Mouse (Mus musculus): Measurements from ENCODE around the gene Srgap2.
"Not testable (repeated sequence)": the region's sequence is repeated elsewhere in the genome, so short reads cannot be mapped to it uniquely, and the experiment has no call there.

Gene Srgap2

DNA sequence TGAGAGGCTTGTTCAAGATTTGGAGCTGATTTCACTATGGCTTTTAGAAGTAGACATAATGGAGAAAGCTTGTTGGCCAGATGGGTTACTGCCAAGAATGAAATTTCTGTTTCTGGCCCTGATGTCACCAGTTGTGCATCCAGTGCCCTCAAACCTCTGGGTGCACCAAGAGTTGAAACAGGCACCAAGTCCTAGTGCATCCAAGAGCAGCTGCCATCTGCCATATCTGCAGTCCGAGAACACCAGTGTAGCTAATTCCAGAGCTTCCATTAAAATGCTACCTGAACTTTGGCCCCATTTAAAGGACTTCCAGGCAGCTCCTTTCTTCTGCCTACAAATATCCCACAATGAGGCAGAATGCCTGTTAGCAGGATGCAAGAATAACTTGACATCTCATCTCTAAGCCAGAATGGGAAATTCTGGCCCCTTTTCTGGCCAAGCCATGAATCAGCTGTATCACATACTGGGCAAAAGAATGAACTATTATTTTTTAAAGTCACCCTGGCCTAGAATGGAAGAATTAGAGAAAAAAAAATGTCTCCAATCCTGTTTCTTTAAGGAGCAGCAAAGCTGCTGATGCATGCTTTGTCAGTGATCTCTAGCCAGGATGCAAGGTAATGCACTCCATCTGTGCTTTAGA lies 180.1 kb downstream of the Srgap2 start:
- in situ Hi-C loops (cut with MboI; ENCODE audit: low sequenced_read_pairs): no loop called here

DNA sequence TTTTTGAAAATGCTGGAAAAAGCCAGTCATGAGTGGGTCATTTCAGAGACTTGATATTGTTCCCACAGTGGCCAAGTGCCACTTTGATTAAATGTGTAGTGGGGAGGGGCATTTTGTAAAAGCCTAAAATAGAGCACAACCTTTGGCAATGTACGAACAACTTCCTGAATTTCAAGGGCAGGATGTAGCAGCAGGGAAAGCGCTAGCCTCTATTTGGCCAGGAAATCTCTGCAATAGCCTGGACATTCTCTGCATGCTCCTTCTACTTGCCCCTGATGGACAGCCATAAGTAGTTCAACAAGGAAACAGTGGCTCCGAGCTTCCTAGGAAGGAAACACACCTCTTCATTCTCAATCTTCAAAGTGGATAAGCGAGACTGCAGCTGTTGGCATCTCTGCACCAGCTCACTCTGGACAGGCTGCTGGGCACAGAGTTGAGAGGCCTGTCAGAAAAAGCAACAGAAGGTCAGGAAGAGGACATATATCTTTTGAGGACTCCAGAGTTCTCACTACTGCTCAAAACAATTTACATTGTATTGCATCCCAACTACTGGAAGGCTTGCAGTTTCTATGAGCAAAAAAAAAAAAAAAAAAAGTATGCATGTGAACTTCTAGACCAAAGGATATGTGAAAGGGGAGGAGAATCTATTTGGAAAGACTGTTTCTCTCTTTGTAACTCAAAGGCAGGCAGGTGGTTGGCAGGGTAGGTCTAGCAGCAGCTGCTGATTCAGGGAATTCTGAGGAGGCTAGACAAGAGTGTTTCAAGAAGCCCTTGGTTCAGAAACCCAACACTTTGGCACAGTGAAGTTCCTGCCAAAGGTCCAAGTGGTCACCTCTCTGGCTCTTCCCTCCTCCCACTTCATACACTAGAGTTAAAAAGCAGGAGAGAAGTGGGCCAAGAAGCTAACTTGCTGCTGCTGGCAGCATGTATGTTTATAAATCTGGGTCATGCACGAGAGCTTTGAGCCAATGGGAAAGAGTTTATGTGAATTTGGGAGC lies 181.4 kb downstream of the Srgap2 start:
- in situ Hi-C loops (cut with MboI; ENCODE audit: low sequenced_read_pairs): no loop called here

DNA sequence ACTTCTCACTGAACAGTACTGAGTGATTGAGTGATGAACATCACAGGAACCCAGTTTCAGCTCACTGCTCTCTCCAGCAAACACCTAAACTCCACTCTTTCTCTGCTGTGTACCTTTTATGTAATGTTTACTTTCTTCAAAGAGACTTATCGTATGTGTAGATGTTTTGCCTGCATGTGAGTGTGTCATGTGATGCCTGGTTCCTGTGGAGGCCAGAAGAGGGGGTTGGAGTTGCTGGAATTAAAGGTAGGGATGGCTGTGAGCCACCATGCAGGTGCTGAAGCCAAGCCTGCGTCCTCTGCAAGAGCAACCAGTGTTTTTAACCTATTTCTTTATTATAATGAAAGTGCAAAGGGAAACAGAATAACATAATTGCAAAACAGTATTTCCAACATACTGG lies 182.5 kb downstream of the Srgap2 start:
- in situ Hi-C loops (cut with MboI; ENCODE audit: low sequenced_read_pairs): no loop called here

DNA sequence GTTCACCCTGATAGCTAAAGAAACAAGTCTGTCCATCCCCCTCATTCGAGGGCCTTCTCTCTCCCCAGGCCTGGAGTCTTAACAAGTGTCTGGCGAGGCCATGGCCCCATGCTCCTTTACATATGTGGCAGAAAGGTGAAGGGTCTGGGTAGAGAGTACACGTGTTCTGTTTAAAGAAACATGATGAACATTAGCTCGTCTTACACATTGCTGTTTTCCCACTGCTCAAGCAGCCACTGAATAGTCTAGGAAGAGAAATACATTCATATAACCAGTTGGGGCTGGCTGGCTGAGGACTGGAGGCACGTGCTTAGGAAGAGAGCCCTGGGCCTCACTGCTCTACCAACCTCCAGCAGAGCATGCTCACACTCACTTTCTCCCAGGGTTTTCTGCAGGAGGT lies 191.1 kb downstream of the Srgap2 start:
- in situ Hi-C loops (cut with MboI; ENCODE audit: low sequenced_read_pairs): no loop called here

DNA sequence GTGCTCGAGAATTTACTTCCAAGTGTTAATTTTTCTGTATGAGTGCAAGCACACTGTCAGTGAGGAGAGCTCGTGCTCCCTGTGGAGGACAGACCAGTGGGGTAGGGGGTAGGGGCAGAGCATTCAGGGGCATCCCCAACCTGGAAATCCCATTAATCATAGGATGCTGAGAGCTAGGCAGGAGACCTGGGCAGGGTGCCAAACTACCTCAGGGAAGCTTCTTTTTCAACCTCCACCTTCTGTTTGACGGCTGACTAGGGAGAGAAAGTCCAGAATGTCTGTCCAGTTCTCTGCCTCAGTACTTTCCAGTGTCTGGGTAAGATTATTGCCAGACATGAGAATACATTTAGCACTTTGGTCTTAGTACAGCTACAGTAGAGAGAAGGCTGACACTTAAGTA lies 191.5 kb downstream of the Srgap2 start:
- in situ Hi-C loops (cut with MboI; ENCODE audit: low sequenced_read_pairs): no loop called here

DNA sequence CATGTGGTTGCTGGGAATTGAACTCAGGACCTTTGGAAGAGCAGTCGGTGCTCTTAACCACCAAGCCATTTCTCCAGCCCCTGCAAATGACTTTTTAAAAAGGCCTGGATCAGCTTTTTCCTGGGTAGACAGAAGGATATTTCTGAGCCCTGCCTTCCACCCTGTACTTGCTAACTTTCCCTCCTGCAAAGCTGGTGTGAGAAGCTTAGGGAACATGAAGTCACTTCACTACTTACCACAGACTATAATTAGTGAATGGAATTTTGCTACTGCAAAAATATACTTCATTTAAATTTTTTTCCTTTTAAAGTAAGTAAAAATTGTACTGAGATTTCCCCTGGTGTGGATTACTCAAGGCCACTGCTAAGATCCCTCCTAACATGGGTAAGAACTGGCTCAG lies 196.0 kb downstream of the Srgap2 start:
- in situ Hi-C loops (cut with MboI; ENCODE audit: low sequenced_read_pairs): no loop called here

DNA sequence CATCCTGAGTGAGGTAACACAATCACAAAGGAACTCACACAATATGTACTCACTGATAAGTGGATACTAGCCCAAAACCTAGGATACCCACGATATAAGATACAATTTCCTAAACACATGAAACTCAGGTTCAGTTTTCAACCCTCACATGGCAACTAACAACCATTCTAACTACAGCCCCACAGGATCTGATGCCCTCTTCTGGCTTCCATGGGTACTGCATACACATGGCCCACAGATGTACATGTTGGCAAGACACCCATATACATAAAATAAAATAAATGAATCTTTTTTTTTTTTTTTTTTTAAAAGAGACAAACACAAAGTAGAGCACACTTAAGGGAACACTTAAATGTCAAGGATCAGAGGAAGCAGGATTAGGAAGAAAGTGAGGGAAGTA lies 198.1 kb downstream of the Srgap2 start:
- in situ Hi-C loops (cut with MboI; ENCODE audit: low sequenced_read_pairs): not testable (repeated sequence)

DNA sequence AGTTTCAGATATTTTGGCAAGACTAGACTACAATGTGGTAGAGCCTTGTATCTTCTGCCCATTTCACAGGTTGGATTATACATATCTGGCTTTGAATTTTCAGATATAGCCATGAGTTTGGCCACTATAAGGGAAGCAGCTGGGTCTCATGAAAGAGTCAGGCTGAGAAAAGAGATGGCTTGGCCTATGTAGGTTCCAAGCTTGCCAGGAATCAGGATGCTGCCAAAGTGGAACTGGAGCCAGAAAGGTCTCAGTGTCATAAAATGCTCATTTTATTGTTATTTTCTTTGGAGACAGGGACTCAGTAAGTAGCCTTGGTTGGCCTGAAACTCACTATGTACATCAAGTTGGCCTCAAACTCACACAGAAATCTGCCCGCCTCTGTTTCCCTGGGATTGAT lies 200.0 kb downstream of the Srgap2 start:
- in situ Hi-C loops (cut with MboI; ENCODE audit: low sequenced_read_pairs): no loop called here

DNA sequence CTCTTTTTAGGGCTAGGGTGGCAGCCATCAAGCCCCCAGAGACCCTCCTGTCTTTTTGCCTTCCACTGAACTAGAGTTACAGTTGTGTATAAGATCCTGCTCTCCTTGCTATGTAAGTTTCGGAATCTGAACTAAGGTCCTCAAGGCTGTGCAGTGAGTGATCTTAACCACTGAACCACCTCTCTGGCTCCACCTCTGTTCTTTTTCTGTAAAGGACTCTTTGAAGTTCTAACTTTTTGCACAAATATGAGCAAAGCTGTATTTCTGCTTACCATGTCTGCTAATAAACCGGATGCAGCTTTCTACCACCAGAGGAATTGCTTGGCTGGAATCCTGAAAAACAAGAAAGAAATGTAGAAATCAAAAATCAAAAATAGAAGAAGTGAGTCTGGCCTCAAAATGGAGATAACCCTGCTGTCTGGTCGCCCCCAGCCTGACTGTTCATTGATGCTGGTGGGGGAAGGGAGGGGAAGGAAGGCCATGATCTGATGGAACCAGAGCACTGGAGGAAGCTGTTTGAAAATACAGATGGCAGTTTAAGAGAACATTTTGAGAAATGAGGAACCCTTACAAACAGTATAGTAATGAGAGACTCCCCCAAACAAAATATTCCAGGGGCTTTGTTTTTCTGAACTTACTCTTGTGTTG lies 202.2 kb downstream of the Srgap2 start:
- in situ Hi-C loops (cut with MboI; ENCODE audit: low sequenced_read_pairs): no loop called here

DNA sequence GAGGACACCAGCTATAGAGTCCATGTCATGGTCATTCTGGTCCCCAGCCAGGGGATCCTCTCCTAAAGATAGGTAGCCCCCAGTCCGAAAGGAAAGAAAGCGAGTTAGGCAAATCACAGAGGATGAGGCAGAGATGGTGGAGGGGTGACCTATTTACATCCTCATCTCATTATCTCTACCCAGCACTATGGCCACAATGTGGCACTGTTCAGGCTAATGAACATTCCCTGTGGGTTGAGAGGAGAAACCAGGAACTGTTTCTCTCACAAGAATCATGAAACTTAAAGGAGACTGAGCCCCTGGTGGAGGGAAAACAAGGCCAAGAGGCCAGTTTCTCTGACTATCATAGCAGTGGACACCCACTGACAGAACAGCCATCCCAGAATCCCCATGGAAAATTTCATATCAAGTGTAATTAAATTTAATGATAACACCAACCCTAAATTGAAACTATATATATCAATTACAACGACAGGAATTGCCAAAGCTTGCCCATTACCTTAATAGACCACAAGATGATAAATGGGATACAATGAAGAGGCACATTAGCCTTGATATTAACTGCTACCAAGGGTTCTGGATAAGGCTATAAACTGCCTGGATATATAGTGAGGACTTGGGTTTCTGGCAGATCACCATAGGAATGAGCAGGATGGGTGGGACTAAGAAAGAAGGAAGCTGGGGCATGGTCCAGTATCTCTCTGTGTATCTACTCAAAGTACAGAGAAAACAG lies 207.4 kb downstream of the Srgap2 start:
- in situ Hi-C loops (cut with MboI; ENCODE audit: low sequenced_read_pairs): no loop called here

DNA sequence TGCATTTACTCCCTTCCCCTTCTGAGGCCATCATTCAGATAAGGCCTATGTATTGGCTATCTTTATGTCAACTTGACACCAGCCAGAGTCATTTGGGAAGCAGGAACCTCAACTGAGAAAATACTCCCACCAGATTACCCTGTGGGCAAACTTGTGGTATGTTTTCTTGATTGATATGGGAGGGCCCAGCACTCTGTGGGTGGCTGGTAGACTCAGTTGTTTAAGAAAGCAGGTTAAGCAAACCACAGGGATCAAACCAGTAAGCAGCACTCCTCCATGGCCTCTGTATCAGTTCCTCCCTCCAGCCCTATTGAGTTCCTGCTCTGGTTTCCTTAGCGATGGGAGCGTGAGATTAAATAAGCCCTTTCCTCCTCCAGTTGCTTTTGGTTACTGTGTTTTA lies 208.8 kb downstream of the Srgap2 start:
- in situ Hi-C loops (cut with MboI; ENCODE audit: low sequenced_read_pairs): no loop called here

DNA sequence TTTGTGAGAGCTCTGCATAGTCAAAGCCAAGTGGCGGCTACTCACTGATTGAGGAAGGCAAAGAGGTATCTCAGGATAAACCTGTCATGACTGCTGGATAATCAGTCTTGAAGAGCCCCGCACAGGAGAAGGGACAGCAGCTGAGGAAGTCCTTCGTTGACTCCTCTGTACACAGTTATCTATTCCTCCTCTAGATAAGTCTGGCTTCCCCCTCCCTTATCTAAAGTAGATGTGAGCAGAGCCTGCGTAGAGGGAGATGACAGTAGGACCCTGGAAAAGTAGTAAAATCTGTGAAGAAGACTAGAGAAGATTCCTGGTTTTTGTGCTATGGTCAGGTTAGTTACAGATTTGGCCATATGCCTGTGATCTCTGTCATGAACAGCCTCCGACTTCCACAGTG lies 209.5 kb downstream of the Srgap2 start:
- in situ Hi-C loops (cut with MboI; ENCODE audit: low sequenced_read_pairs): no loop called here

DNA sequence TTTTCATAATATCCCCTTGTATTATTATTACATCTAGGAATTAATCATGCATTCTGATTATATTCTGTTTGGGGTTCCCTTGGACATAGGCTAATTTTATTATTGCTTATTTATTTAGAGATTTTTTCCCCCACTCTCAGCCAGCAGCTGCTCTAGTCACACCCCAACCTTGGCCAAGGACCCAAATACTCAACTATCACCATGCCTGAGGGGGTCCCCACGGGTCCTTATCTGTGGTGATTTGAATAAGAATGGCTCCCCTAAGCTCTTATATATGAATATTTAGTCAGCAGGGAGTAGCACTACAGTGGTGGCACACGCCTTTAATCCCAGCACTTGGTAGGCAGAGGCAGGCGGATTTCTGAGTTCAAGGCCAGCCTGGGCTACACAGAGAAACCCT lies 215.9 kb downstream of the Srgap2 start:
- in situ Hi-C loops (cut with MboI; ENCODE audit: low sequenced_read_pairs): no loop called here

DNA sequence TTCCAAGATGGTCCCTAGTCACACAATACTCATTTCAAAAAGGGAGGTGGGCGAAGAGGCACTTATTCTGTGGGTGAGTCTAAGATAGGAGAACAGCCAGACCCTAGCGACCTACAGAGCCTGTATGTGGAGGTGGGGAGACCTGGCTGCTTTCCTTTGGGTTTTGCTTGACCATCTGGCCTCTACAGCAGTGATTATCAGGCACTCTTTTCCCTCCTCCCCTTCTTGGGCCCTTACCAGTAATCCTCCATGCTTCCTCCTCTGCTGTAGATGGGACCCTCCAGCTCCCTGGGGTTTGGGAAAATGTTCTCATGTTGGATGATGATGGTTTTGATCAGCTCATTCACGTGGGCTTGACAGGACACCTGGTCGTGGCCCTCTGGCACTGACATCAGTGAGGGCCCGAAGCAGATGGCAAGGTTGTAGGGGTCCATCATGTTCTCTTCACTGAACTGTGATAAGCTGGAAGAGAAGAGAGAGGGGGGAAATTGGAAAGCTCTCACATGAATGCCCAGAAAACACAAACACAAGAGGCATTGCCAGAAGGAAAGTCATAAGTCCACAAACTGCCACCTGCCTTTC lies 216.8 kb downstream of the Srgap2 start:
- in situ Hi-C loops (cut with MboI; ENCODE audit: low sequenced_read_pairs): no loop called here

DNA sequence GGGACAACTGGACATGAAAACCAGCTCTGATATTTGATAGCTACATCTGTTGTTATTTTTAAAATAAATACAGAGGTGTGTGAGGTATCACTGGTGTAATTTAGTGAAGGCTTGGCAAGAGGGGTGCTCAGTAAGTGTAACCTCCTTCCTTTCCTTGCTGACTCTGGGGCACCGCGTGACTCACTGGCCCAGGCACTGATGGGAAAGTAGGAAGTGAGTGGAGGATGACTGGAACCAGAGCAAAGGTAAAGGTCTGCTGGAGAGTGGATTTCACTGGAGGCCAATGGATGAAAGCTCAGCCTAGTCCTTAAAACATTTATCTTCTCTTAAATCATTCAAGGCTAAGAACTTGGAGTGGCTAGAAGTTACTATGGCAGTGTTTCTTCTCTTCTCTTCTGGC lies 226.4 kb downstream of the Srgap2 start:
- in situ Hi-C loops (cut with MboI; ENCODE audit: low sequenced_read_pairs): no loop called here

DNA sequence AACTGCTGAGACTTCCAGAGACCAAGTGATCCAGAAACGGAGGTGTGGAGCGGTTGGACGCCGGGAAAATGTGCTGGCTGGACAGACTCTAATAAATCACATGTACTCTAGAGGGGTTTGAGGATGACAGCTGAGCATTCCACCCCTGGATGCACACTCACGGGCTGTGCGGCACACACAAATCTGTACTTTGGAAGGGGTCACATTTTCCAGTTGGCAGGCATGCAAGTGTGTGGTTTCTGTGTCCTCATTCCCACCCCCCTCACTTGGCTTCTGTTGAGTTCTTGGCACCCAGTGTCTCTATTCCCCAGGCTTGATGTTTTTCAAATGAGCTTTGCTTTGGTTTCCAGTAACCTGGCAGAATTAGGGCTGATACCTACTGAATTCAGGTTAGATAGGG lies 227.4 kb downstream of the Srgap2 start:
- in situ Hi-C loops (cut with MboI; ENCODE audit: low sequenced_read_pairs): no loop called here

DNA sequence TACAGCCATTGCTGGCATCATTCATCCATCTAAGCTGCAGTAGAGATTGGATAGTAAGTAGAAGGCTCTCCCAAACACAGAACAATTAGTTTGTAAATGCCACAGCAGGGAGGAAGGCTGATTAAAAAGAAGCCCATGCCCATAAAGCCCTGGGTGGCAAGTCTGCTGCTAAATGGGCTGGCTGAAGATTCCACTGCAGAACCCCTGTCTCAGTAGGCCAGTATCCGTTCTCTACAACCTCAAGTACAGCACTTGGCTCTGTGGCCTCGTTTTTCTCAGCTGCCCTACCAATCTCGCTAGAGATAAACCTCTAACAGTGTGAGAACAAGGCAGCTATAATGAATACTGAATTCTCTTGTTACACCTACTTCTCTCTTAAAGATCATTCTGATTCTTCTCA lies 227.9 kb downstream of the Srgap2 start:
- in situ Hi-C loops (cut with MboI; ENCODE audit: low sequenced_read_pairs): no loop called here

DNA sequence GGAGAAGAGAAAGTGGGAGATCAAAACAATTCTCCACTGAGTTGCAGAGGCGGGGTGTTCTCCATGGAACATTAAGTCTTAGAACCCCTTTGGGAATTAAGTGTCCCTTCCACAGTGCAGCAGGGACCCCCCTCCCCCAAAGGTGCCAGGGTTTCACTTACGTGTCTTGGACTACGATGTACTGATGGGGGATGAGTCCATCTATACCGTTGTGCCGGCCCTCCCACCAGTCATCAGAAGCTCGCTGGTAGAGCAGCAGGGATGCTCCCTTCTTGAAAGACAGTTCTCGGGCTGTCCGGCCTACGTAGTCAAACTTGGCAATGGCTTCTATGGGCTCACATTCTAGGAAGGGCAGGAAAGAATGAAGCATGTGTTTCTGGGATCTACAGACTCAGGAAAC lies 229.0 kb downstream of the Srgap2 start:
- in situ Hi-C loops (cut with MboI; ENCODE audit: low sequenced_read_pairs): no loop called here

DNA sequence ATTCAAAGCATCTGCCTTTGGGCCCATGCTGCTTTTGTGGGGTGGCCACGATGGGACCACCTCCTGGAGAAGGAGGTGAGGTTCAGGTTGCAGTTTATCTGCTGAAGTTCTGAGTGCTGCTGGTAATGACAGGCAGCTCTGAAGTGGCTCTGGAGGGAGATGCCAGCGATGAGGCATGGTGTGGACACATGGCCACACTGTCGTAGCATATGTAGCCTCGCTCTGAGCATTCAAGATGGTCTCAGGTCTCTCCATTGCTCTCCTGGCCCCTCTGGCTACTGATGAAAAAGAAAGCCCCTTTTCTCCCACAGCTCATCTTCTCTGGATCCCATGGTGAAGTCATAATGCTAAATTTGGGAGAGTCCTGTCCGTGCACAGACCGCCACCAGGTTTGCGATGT lies 230.4 kb downstream of the Srgap2 start:
- in situ Hi-C loops (cut with MboI; ENCODE audit: low sequenced_read_pairs): no loop called here

DNA sequence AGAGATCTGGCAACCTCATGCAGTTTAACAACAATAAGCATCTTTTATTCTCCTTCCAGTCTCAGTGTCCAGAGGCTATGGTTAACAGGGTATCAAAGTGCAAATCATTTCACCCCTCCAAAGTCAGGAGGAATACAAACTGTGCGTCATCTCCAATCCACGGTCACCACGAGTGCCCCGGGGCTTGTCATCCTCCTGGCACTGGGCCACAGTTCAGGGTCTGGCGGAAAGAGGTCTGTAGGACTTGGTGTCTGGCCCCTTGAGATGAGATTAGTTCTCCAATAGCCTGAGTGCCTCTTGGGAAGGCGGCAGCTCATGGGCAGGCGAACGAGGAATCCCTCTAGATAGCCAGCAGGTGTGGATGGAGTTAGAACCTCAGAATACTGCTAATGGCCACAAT lies 232.0 kb downstream of the Srgap2 start:
- in situ Hi-C loops (cut with MboI; ENCODE audit: low sequenced_read_pairs): no loop called here

DNA sequence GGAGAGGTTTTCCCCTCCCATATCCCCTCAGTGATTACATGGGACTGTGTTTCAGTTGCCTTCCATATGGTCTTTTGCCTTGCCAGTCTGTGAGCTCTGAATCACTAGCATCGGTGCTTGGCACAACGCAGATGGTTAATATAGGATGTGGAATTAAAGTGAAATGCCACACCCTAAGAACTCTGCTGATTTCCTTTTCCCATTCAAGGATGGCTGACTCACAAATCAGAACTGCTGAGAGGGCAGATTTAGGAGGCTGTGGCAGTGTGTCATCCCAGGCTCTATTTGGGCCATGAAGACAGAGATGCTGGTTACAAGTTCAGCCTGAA lies 233.3 kb downstream of the Srgap2 start:
- in situ Hi-C loops (cut with MboI; ENCODE audit: low sequenced_read_pairs): no loop called here
